Mouse (Mus musculus) brown adipose tissue, adult 24 weeks (tissue): ENCODE measurements around the gene Ccdc9. TPM values are rescaled to one million over a fixed set of nuclear protein-coding genes. Genes with fewer than 3 reads are reported as not detected.

ENCODE experiments used
- H3K27ac ChIP-seq: fragments of 200-500 bp; replicated peaks from 2 replicates; pipeline ENCODE4 v1.5.1; 2012; ENCODE audit warnings: low read depth, mild to moderate bottlenecking, low read length
- H3K4me1 ChIP-seq: fragments of 200-500 bp; 2 replicates; pipeline ENCODE4 v1.6.1; 2012; ENCODE audit warnings: low read length, mixed read lengths; ENCODE audit not compliant: control insufficient read depth, insufficient read depth, insufficient read length
- H3K4me3 ChIP-seq: fragments of 200-500 bp; 2 replicates; pipeline ENCODE4 v1.5.1; 2012; ENCODE audit warnings: low read depth, mild to moderate bottlenecking, low read length, moderate library complexity; ENCODE audit not compliant: insufficient read depth
- polyA plus RNA-seq: library from polyadenylated mRNA; stranded (reverse); fragments of >200 nt; gene quantifications from 2 replicates; pipeline ENCODE4 v1.2.4, GENCODE M21; 2012; ENCODE audit not compliant: missing spikeins, insufficient read depth, insufficient read length

The Ccdc9 gene
- polyA plus RNA-seq, 1 experiment, result 26.4 TPM

GRCm38 (mm10) chr7:16239554-16239997 is 47.0 kb downstream of the Ccdc9 start:
- Histone ChIP-seq H3K4me3 (0 out of 2 replicates have a peak overlapping the region, but pooled peaks have one; percentile 2), H3K27ac (0 out of 2 replicates have a peak overlapping the region, but pooled peaks have one; percentile 26), H3K4me1 (no peaks in the 10 kb centered on the region; the same call in 1 of the 2 replicates)

- Histone ChIP-seq H3K4me1 (no peaks in the 10 kb centered on the region), H3K4me3 (no peak overlapping the region), H3K27ac (0 out of 2 replicates have a peak overlapping the region, but pooled peaks have one; percentile 2)
Measured at GRCm38 (mm10) chr7:16229869-16230268, 56.7 kb downstream of the Ccdc9 start.

Other genes starting within 250 kb of the Ccdc9 start
- 6.1 and 7.4 TPM in 2 replicates for gene Bicra, start 238.9 kb downstream of the Ccdc9 start, polyA plus RNA-seq
- not detected in 2 replicates for gene Zfp541, start 225.0 kb downstream of the Ccdc9 start, polyA plus RNA-seq
- 132 and 141 TPM in 2 replicates for gene Napa, start 188.3 kb downstream of the Ccdc9 start, polyA plus RNA-seq
- 13.2 and 18.1 TPM in 2 replicates for gene Kptn, start 166.9 kb downstream of the Ccdc9 start, polyA plus RNA-seq
- not detected in 2 replicates for gene Slc8a2, start 157.0 kb downstream of the Ccdc9 start, polyA plus RNA-seq
- gene Meis3, start 111.7 kb downstream of the Ccdc9 start, polyA plus RNA-seq, result 1.6 and 3.1 TPM in 2 replicates
- gene Dhx34, start 64.8 kb downstream of the Ccdc9 start, polyA plus RNA-seq, result 7.3 and 8.3 TPM in 2 replicates
- gene C5ar2, start 42.6 kb downstream of the Ccdc9 start, polyA plus RNA-seq, result 0.40 and 0.46 TPM in 2 replicates
- gene C5ar1, start 27.3 kb downstream of the Ccdc9 start, polyA plus RNA-seq, result 3.6 and 5.2 TPM in 2 replicates
- gene Inafm1, start 13.2 kb downstream of the Ccdc9 start, polyA plus RNA-seq, result 16.0 and 17.2 TPM in 2 replicates
- gene Bbc3, start 21.6 kb upstream of the Ccdc9 start, polyA plus RNA-seq, result 5.0 and 10.8 TPM in 2 replicates
- 22.5 and 31.0 TPM in 2 replicates for gene Sae1, start 101.0 kb upstream of the Ccdc9 start, polyA plus RNA-seq
- gene Zc3h4, start 114.1 kb upstream of the Ccdc9 start, polyA plus RNA-seq, result 11.0 and 12.2 TPM in 2 replicates
- 58.0 and 62.4 TPM in 2 replicates for gene Tmem160, start 166.0 kb upstream of the Ccdc9 start, polyA plus RNA-seq
- gene Npas1, start 190.9 kb upstream of the Ccdc9 start, polyA plus RNA-seq, result not detected in 2 replicates